Mouse (Mus musculus) liver, adult 2 months (tissue): Measurements from ENCODE around the gene Palm2. TPM values are rescaled to one million over a fixed set of nuclear protein-coding genes. Genes with fewer than 3 reads are reported as not detected.

Source experiments
- DNase-seq: peaks from one replicate; pipeline ENCODE4 v3.0.0-alpha.2; 2011; ENCODE audit warnings: low read depth, low spot score; ENCODE audit errors: extremely low read depth
- H3K27ac ChIP-seq: fragments of 200-500 bp; replicated peaks from 2 replicates; pipeline ENCODE4 v1.5.1; 2012; ENCODE audit warnings: low read depth, mild to moderate bottlenecking, control low read depth, inconsistent platforms, low read length; ENCODE audit not compliant: insufficient read depth
- H3K27me3 ChIP-seq: fragments of 200-500 bp; 2 replicates; pipeline ENCODE4 v1.6.1; 2012; ENCODE audit warnings: mild to moderate bottlenecking, moderate library complexity, low read length, inconsistent platforms; ENCODE audit not compliant: control insufficient read depth, insufficient read depth
- H3K36me3 ChIP-seq: fragments of 200-500 bp; 2 replicates; pipeline ENCODE4 v1.6.1; 2012; ENCODE audit warnings: low read length, inconsistent platforms; ENCODE audit not compliant: control insufficient read depth, insufficient read depth
- H3K4me1 ChIP-seq: fragments of 200-500 bp; 2 replicates; pipeline ENCODE4 v1.6.1; 2011; ENCODE audit warnings: low read length; ENCODE audit not compliant: control insufficient read depth, insufficient read depth
- H3K4me3 ChIP-seq: fragments of 200-500 bp; 2 replicates; pipeline ENCODE4 v1.5.1; 2011; ENCODE audit warnings: low read depth, mild to moderate bottlenecking, control low read depth, low read length, moderate library complexity; ENCODE audit not compliant: insufficient read depth
- H3K79me2 ChIP-seq: fragments of 200-500 bp; 2 replicates; pipeline ENCODE4 v1.6.1; 2012; ENCODE audit warnings: inconsistent platforms, mild to moderate bottlenecking, low read length, moderate library complexity; ENCODE audit not compliant: control insufficient read depth, insufficient read depth
- H3K9ac ChIP-seq: fragments of 200-500 bp; 2 replicates; pipeline ENCODE4 v1.6.1; 2012; ENCODE audit warnings: low read depth, mild to moderate bottlenecking, control low read depth, inconsistent platforms, low read length
- CTCF ChIP-seq: fragments of 200-500 bp; IDR thresholded peaks from 2 replicates; pipeline ENCODE4 v1.5.1; 2011; ENCODE audit warnings: low read depth, low read length, control low read depth
- POLR2A ChIP-seq: fragments of 200-500 bp; IDR thresholded peaks from 2 replicates; pipeline ENCODE4 v1.6.1; 2011; ENCODE audit warnings: low read length, control low read depth; ENCODE audit not compliant: insufficient read depth; ENCODE audit errors: extremely low read depth
- WGBS: fragments of 180-500 bp; shearing (Covaris S2); methylation state at CpG from one replicate; pipeline ENCODE4 v1.1.7; 2018; 5-methylcytosine and 5-hydroxymethylcytosine counted together
- polyA plus RNA-seq: library from polyadenylated mRNA; depleted of rRNA; stranded (reverse); fragments of >200 nt; gene quantifications from 2 replicates; pipeline ENCODE4 v1.2.3, GENCODE M21; 2012
- total RNA-seq: library from RNA; depleted of rRNA; stranded (reverse); fragments of >200 nt; gene quantifications from 2 replicates; pipeline ENCODE4 v1.2.3, GENCODE M21; 2014

Gene Palm2
- total and polyA plus RNA-seq, 2 experiments, result 1.0 TPM; not detected in 1

- peaks cover 2% of the 10 kb centered on the region for H3K4me1 ChIP-seq
- H3K36me3 ChIP-seq, result no peaks in the 10 kb centered on the region
- no peak overlapping the region for H3K27ac ChIP-seq
- H3K79me2 ChIP-seq, result no peaks in the 10 kb centered on the region
- TF ChIP-seq CTCF, result no peak
- no peak for TF ChIP-seq POLR2A
- H3K27me3 ChIP-seq, result no peaks in the 10 kb centered on the region
- WGBS, result 95% methylated on average over 11 of the region's 11 CpGs
- no peak overlapping the region for H3K9ac ChIP-seq
- no peak for DNase-seq
- H3K4me3 ChIP-seq, result no peak overlapping the region
Measured at GRCm38 (mm10) chr4:57696955-57697354, 262.9 kb downstream of the Palm2 start.

- WGBS, result 88% methylated on average over 12 of the region's 12 CpGs
- Histone ChIP-seq H3K4me3 (no peak overlapping the region), H3K36me3 (no peaks in the 10 kb centered on the region), H3K27ac (no peak overlapping the region), H3K9ac (no peak overlapping the region), H3K4me1 (peaks cover 2% of the 10 kb centered on the region), H3K27me3 (no peaks in the 10 kb centered on the region), H3K79me2 (no peaks in the 10 kb centered on the region)
- TF ChIP-seq CTCF (no peak), POLR2A (no peak)
- no peak for DNase-seq
Measured at GRCm38 (mm10) chr4:57697918-57698611, 264.0 kb downstream of the Palm2 start.

GRCm38 (mm10) chr4:57701576-57701975 lies 267.5 kb downstream of the Palm2 start:
- Histone ChIP-seq H3K79me2 (no peaks in the 10 kb centered on the region), H3K36me3 (no peaks in the 10 kb centered on the region), H3K27ac (no peak overlapping the region), H3K9ac (no peak overlapping the region), H3K4me3 (no peak overlapping the region), H3K27me3 (no peaks in the 10 kb centered on the region), H3K4me1 (no peaks in the 10 kb centered on the region)
- no peak for DNase-seq
- no peak for TF ChIP-seq POLR2A
- TF ChIP-seq CTCF, result no peak
- WGBS, result 76% methylated on average over 5 of the region's 5 CpGs

GRCm38 (mm10) chr4:57703574-57704470 lies 269.8 kb downstream of the Palm2 start:
- DNase-seq, result no peak
- Histone ChIP-seq H3K27me3 (no peaks in the 10 kb centered on the region), H3K4me3 (no peak overlapping the region), H3K9ac (no peak overlapping the region), H3K4me1 (no peaks in the 10 kb centered on the region), H3K79me2 (no peaks in the 10 kb centered on the region), H3K27ac (no peak overlapping the region), H3K36me3 (no peaks in the 10 kb centered on the region)
- TF ChIP-seq POLR2A, result no peak
- TF ChIP-seq CTCF, result no peak
- WGBS, result 77% methylated on average over 11 of the region's 11 CpGs

GRCm38 (mm10) chr4:57704575-57704974 lies 270.5 kb downstream of the Palm2 start:
- no peak for TF ChIP-seq CTCF
- TF ChIP-seq POLR2A, result no peak
- no peaks in the 10 kb centered on the region for H3K36me3 ChIP-seq
- no peak overlapping the region for H3K4me3 ChIP-seq
- no peak for DNase-seq
- no peaks in the 10 kb centered on the region for H3K79me2 ChIP-seq
- 91% methylated on average over 7 of the region's 7 CpGs for WGBS
- no peaks in the 10 kb centered on the region for H3K4me1 ChIP-seq
- no peak overlapping the region for H3K27ac ChIP-seq
- no peaks in the 10 kb centered on the region for H3K27me3 ChIP-seq
- H3K9ac ChIP-seq, result no peak overlapping the region

- Histone ChIP-seq H3K27ac (no peak overlapping the region), H3K27me3 (no peaks in the 10 kb centered on the region), H3K4me1 (no peaks in the 10 kb centered on the region), H3K79me2 (no peaks in the 10 kb centered on the region), H3K4me3 (no peak overlapping the region), H3K36me3 (no peaks in the 10 kb centered on the region), H3K9ac (no peak overlapping the region)
- no peak for DNase-seq
- TF ChIP-seq CTCF, result no peak
- no peak for TF ChIP-seq POLR2A
Measured at GRCm38 (mm10) chr4:57715849-57716248, 281.8 kb downstream of the Palm2 start.
